ENCODE assay signal across 8 mouse cellular contexts in genomic region chr1:172243547-172244205, GRCm38 (mm10). TPM values are rescaled to one million over a fixed set of nuclear protein-coding genes. Genes with fewer than 3 reads are reported as not detected.
DNase-seq lines count a peak whose midpoint lies in the region; ATAC-seq and TF ChIP-seq lines count a peak whose summit lies in the region.

No protein-coding gene starts in this region.

- H3K36me3 ChIP-seq in liver, embryonic 14.5 days (replicated peaks; ENCODE audit: control insufficient read depth, insufficient read depth, low read depth): no peaks in the 10 kb centered on the region

- H3K27me3 ChIP-seq in liver, embryonic 14.5 days (ENCODE audit: control insufficient read depth, insufficient read depth, low read length): peaks cover 15% of the 10 kb centered on the region

- TF ChIP-seq EP300 in liver, embryonic 14.5 days (IDR thresholded peaks at IDR 0.05; ENCODE audit: low read depth): no peak

- 26% methylated on average over 16 of the region's 16 CpGs for WGBS in liver, embryonic 14.5 days (ENCODE audit: insufficient replicate concordance)

- no peak for ATAC-seq in liver, embryonic 14.5 days (ENCODE audit: insufficient read depth)

- H3K4me1 ChIP-seq in liver, embryonic 14.5 days (replicated peaks; ENCODE audit: control insufficient read depth in 2 of 2, insufficient read depth in 2 of 2, low read length in 1 of 2): no peaks in the 10 kb centered on the region; a peak in 2 of 4 replicates

- H3K9ac ChIP-seq in liver, embryonic 14.5 days (replicated peaks): no peak overlapping the region

- no peak overlapping the region for H3K4me2 ChIP-seq in liver, embryonic 14.5 days (ENCODE audit: low read depth)

- H3K4me3 ChIP-seq in liver, embryonic 14.5 days (ENCODE audit: insufficient read depth in 1 of 2, low read depth in 2 of 2, low read length in 2 of 2): no peak overlapping the region

- peak; percentile 22 for DNase-seq in adrenal gland, postnatal 25 days
- no peak for DNase-seq in adrenal gland, adult 8-10 months
- DNase-seq in testis, postnatal 10 days (ENCODE audit: low spot score): peak; percentile 64
- no peak for DNase-seq in testis, postnatal 14 days (ENCODE audit: low spot score)
- peak; percentile 61 for DNase-seq in gastrocnemius, postnatal 25 days
- no peak for DNase-seq in liver, embryonic 14.5 days (ENCODE audit: low read depth in 3 of 3, low spot score in 3 of 3)
- no peak for DNase-seq in spleen, postnatal 10 days (ENCODE audit: low spot score in 2 of 2)
- DNase-seq in B cell, adult 2 months: no peak

- H3K27ac ChIP-seq in liver, embryonic 14.5 days: no peak overlapping the region

- TF ChIP-seq CTCF in liver, embryonic 14.5 days (IDR thresholded peaks at IDR 0.05; ENCODE audit: low read depth): peak; percentile 24; the same call in 1 of the 2 replicates

- H3K9me3 ChIP-seq in liver, embryonic 14.5 days (ENCODE audit: control insufficient read depth, low read length): no peaks in the 10 kb centered on the region

RNA-seq across cellular contexts. Expression of gene Atp1a4, which starts 14.5 kb away (rescaled TPM):
- 0.88 and 2.3 TPM in 2 replicates for total RNA-seq in adrenal gland, postnatal 25 days (2021)
- 1 to 10 TPM in 2 of 4 experiments, under 1 TPM in 2; 0.12 to 1.1 (median 0.76) TPM for total RNA-seq in adrenal gland, adult 8-10 months (2022)
- total RNA-seq in gastrocnemius, postnatal 25 days (2021): under 1 TPM; 0.59 to 0.88 TPM
- 0.01 TPM in 1 of 2 replicates, not detected in the other for polyA plus RNA-seq in liver, embryonic 14.5 days (2012; rRNA removed)
- polyA plus RNA-seq in liver, embryonic 14.5 days (2014; fragmentation: Nextera tagmentation; extraction: Ambion mirVana): not detected in 2 replicates

RNA-seq across cellular contexts. Expression of gene Igsf8, which starts 17.8 kb away (rescaled TPM):
- 33.7 and 48.7 TPM in 2 replicates for total RNA-seq in adrenal gland, postnatal 25 days (2021)
- 10 to 100 TPM; 32.7 to 37.0 (median 35.8) TPM for total RNA-seq in adrenal gland, adult 8-10 months (2022)
- 10 to 100 TPM in 1 of 2 experiments, 1 to 10 TPM in 1; 9.2 to 10.7 TPM for total RNA-seq in gastrocnemius, postnatal 25 days (2021)
- 12.7 and 15.4 TPM in 2 replicates for polyA plus RNA-seq in liver, embryonic 14.5 days (2012; rRNA removed)
- polyA plus RNA-seq in liver, embryonic 14.5 days (2014; fragmentation: Nextera tagmentation; extraction: Ambion mirVana): 11.0 and 11.6 TPM in 2 replicates

RNA-seq across cellular contexts. Expression of gene Casq1, which starts 24.0 kb away (rescaled TPM):
- 1.00 TPM in 1 of 2 replicates, not detected in the other for total RNA-seq in adrenal gland, postnatal 25 days (2021)
- total RNA-seq in adrenal gland, adult 8-10 months (2022): under 1 TPM in 3 of 4 experiments, not detected in 1; 0.21 to 0.30 (median 0.29) TPM
- 1,000 to 10,000 TPM; 5,450 to 5,866 TPM for total RNA-seq in gastrocnemius, postnatal 25 days (2021)
- 0.09 and 0.11 TPM in 2 replicates for polyA plus RNA-seq in liver, embryonic 14.5 days (2012; rRNA removed)
- polyA plus RNA-seq in liver, embryonic 14.5 days (2014; fragmentation: Nextera tagmentation; extraction: Ambion mirVana): 0.22 TPM in 1 of 2 replicates, not detected in the other

RNA-seq across cellular contexts. Expression of gene Pea15a, which starts 37.1 kb away (rescaled TPM):
- total RNA-seq in adrenal gland, postnatal 25 days (2021): 48.3 and 52.1 TPM in 2 replicates
- 10 to 100 TPM; 48.4 to 89.7 (median 63.1) TPM for total RNA-seq in adrenal gland, adult 8-10 months (2022)
- 10 to 100 TPM; 32.6 to 33.3 TPM for total RNA-seq in gastrocnemius, postnatal 25 days (2021)
- 10.4 and 11.1 TPM in 2 replicates for polyA plus RNA-seq in liver, embryonic 14.5 days (2012; rRNA removed)
- polyA plus RNA-seq in liver, embryonic 14.5 days (2014; fragmentation: Nextera tagmentation; extraction: Ambion mirVana): 14.4 and 16.5 TPM in 2 replicates

RNA-seq across cellular contexts. Expression of gene Atp1a2, which starts 54.2 kb away (rescaled TPM):
- total RNA-seq in adrenal gland, postnatal 25 days (2021): 110 and 122 TPM in 2 replicates
- 100 to 1,000 TPM in 1 of 4 experiments, 10 to 100 TPM in 3; 34.9 to 107 (median 92.5) TPM for total RNA-seq in adrenal gland, adult 8-10 months (2022)
- total RNA-seq in gastrocnemius, postnatal 25 days (2021): 1,000 to 10,000 TPM; 1,026 to 1,397 TPM
- polyA plus RNA-seq in liver, embryonic 14.5 days (2012; rRNA removed): 0.08 and 0.10 TPM in 2 replicates
- polyA plus RNA-seq in liver, embryonic 14.5 days (2014; fragmentation: Nextera tagmentation; extraction: Ambion mirVana): 0.01 and 0.08 TPM in 2 replicates

Comparison
In these comparisons a context has a peak if more than half of its experiments do, and no peak if none do; other contexts are left out.
1. DNase-seq: peak in adrenal gland, postnatal 25 days (single experiment), testis, postnatal 10 days (single experiment) and gastrocnemius, postnatal 25 days (single experiment); none in adrenal gland, adult 8-10 months (single experiment), testis, postnatal 14 days (single experiment), liver, embryonic 14.5 days (0 of 3), spleen, postnatal 10 days (0 of 2) and B cell, adult 2 months (0 of 2).
2. RNA of gene Casq1, which starts 24.0 kb away (total RNA-seq): 5,450 to 5,866 TPM in gastrocnemius, postnatal 25 days; 0.21 to 0.30 TPM in adrenal gland, adult 8-10 months and 1.00 TPM in adrenal gland, postnatal 25 days; every median in the first group is over 1,000 times any median in the second.